Mouse (Mus musculus): ENCODE measurements around the gene 2410015M20Rik. TPM values are rescaled to one million over a fixed set of nuclear protein-coding genes. Genes with fewer than 3 reads are reported as not detected.
A peak's percentile ranks its signal among the peaks of the same experiment; 100 is the strongest.
"Not testable (repeated sequence)": the region's sequence is repeated elsewhere in the genome, so short reads cannot be mapped to it uniquely, and the experiment has no call there.

The 2410015M20Rik gene
- polyA plus RNA-seq, 1 experiment from 2014 or later = 323 TPM

- POLR2A ChIA-PET = interaction anchor here (1.3 kb wide), 1 partner anchor 9 kb away, joined by 5 read pairs; no protein-coding TSS in a partner anchor
- in situ Hi-C loops (cut with MboI; ENCODE audit: low pct_unique_long_range_greater_than_20kb) = no loop called here
- DNase-seq (ENCODE audit: low read depth, low spot score) (peak; percentile 57), ATAC-seq (peak; percentile 33)
- CTCF ChIA-PET = interaction anchor here (1.1 kb wide), 1 partner anchor 12 kb away, joined by 3 read pairs; no protein-coding TSS in a partner anchor
- TF ChIP-seq CTCF (IDR thresholded peaks at IDR 0.05) = no peak
- no peaks in the 10 kb centered on the region for H3K27me3 ChIP-seq
Observed at GRCm38 (mm10) chr17:56613236-56613844, 3.8 kb upstream of the 2410015M20Rik start, which contains the start of gene Rpl36. Gene Rpl36 (plus strand): TSS chr17:56613416.

- DNase-seq (ENCODE audit: low read depth, low spot score); ATAC-seq; H3K27me3 ChIP-seq; in situ Hi-C loops (cut with MboI; ENCODE audit: low pct_unique_long_range_greater_than_20kb); POLR2A ChIA-PET: not testable (repeated sequence)
- CTCF ChIA-PET = interaction anchor here (1.1 kb wide), 1 partner anchor 13 kb away, joined by 3 read pairs; no protein-coding TSS in a partner anchor
Observed at GRCm38 (mm10) chr17:56612565-56612939, 3.0 kb upstream of the 2410015M20Rik start.

GRCm38 (mm10) chr17:56611861-56612564 is 2.4 kb upstream of the 2410015M20Rik start:
- ChIA-PET POLR2A (no interaction called here), CTCF (interaction anchor here (1.1 kb wide), 1 partner anchor 13 kb away, joined by 3 read pairs; no protein-coding TSS in a partner anchor)
- no peaks in the 10 kb centered on the region for H3K27me3 ChIP-seq
- ATAC-seq (no peak), DNase-seq (ENCODE audit: low read depth, low spot score) (no peak)
- in situ Hi-C loops (cut with MboI; ENCODE audit: low pct_unique_long_range_greater_than_20kb) = no loop called here
- TF ChIP-seq CTCF (IDR thresholded peaks at IDR 0.05) = no peak

GRCm38 (mm10) chr17:56611323-56611722 is 1.8 kb upstream of the 2410015M20Rik start:
- no peak for TF ChIP-seq CTCF (IDR thresholded peaks at IDR 0.05)
- ChIA-PET CTCF (no interaction called here), POLR2A (no interaction called here)
- in situ Hi-C loops (cut with MboI; ENCODE audit: low pct_unique_long_range_greater_than_20kb) = no loop called here
- DNase-seq (ENCODE audit: low read depth, low spot score) = no peak
- H3K27me3 ChIP-seq = no peaks in the 10 kb centered on the region
- no peak for ATAC-seq

- no peak for TF ChIP-seq CTCF (IDR thresholded peaks at IDR 0.05)
- no peak for DNase-seq (ENCODE audit: low read depth, low spot score)
- CTCF ChIA-PET = interaction anchor here (1.4 kb wide), 2 partner anchors 12 to 16 kb away, joined by 3 read pairs; no protein-coding TSS in a partner anchor
- POLR2A ChIA-PET = interaction anchor here (0.9 to 1.1 kb wide), 2 partner anchors 9 to 19 kb away, joined by 3 to 4 read pairs; partner anchors contain the start of gene Catsperd
- in situ Hi-C loops (cut with MboI; ENCODE audit: low pct_unique_long_range_greater_than_20kb) = no loop called here
- ATAC-seq = no peak
- no peaks in the 10 kb centered on the region for H3K27me3 ChIP-seq
Observed at GRCm38 (mm10) chr17:56608699-56609098, 872 bp downstream of the 2410015M20Rik start.

GRCm38 (mm10) chr17:56607521-56608062 is 2.0 kb downstream of the 2410015M20Rik start:
- POLR2A ChIA-PET = interaction anchor here (0.5 to 1.3 kb wide), 4 partner anchors 8 to 64 kb away, joined by 3 to 5 read pairs (median 4); partner anchors contain the start of gene Catsperd
- DNase-seq (ENCODE audit: low read depth, low spot score) = no peak
- no peak for ATAC-seq
- TF ChIP-seq CTCF (IDR thresholded peaks at IDR 0.05) = no peak
- CTCF ChIA-PET = interaction anchor here (0.7 to 1.4 kb wide), 2 partner anchors 11 to 21 kb away, joined by 3 read pairs; no protein-coding TSS in a partner anchor
- H3K27me3 ChIP-seq = no peaks in the 10 kb centered on the region
- in situ Hi-C loops (cut with MboI; ENCODE audit: low pct_unique_long_range_greater_than_20kb) = no loop called here

GRCm38 (mm10) chr17:56605431-56605830 is 4.1 kb downstream of the 2410015M20Rik start:
- in situ Hi-C loops (cut with MboI; ENCODE audit: low pct_unique_long_range_greater_than_20kb) = no loop called here
- no peak for DNase-seq (ENCODE audit: low read depth, low spot score)
- H3K27me3 ChIP-seq = no peaks in the 10 kb centered on the region
- no peak for ATAC-seq
- CTCF ChIA-PET = interaction anchor here (0.8 kb wide), 1 partner anchor 16 kb away, joined by 3 read pairs; no protein-coding TSS in a partner anchor
- POLR2A ChIA-PET = interaction anchor here (1.0 kb wide), 1 partner anchor 16 kb away, joined by 4 read pairs; no protein-coding TSS in a partner anchor
- TF ChIP-seq CTCF (IDR thresholded peaks at IDR 0.05) = no peak

- in situ Hi-C loops (cut with MboI; ENCODE audit: low pct_unique_long_range_greater_than_20kb) = no loop called here
- DNase-seq (ENCODE audit: low read depth, low spot score) = no peak
- POLR2A ChIA-PET = interaction anchor here (1.0 to 1.6 kb wide), 4 partner anchors 10 to 64 kb away, joined by 3 to 6 read pairs (median 4); no protein-coding TSS in a partner anchor
- no peaks in the 10 kb centered on the region for H3K27me3 ChIP-seq
- CTCF ChIA-PET = interaction anchor here (1.0 kb wide), 1 partner anchor 18 kb away, joined by 3 read pairs; no protein-coding TSS in a partner anchor
- TF ChIP-seq CTCF (IDR thresholded peaks at IDR 0.05) = no peak
- ATAC-seq = no peak
Observed at GRCm38 (mm10) chr17:56604422-56604821, 5.1 kb downstream of the 2410015M20Rik start.

- POLR2A ChIA-PET = interaction anchor here (1.0 to 1.6 kb wide), 4 partner anchors 10 to 64 kb away, joined by 3 to 6 read pairs (median 4); no protein-coding TSS in a partner anchor
- CTCF ChIA-PET = interaction anchor here (1.0 kb wide), 1 partner anchor 17 kb away, joined by 3 read pairs; no protein-coding TSS in a partner anchor
- no peak for TF ChIP-seq CTCF (IDR thresholded peaks at IDR 0.05)
- DNase-seq (ENCODE audit: low read depth, low spot score) (no peak), ATAC-seq (no peak)
- in situ Hi-C loops (cut with MboI; ENCODE audit: low pct_unique_long_range_greater_than_20kb) = no loop called here
- no peaks in the 10 kb centered on the region for H3K27me3 ChIP-seq
Observed at GRCm38 (mm10) chr17:56604070-56604380, 5.5 kb downstream of the 2410015M20Rik start.
